Mouse (Mus musculus): ENCODE measurements around the gene Diaph3. TPM values are rescaled to one million over a fixed set of nuclear protein-coding genes. Genes with fewer than 3 reads are reported as not detected.

The Diaph3 gene
- polyA plus RNA-seq, 1 experiment = 3.4 TPM

GRCm38 (mm10) chr14:86678179-86678780 lies 462.8 kb downstream of the Diaph3 start:
- no peaks in the 10 kb centered on the region for H3K9me3 ChIP-seq (ENCODE audit: control insufficient read depth, low read length)
- no peaks in the 10 kb centered on the region for H3K27me3 ChIP-seq (ENCODE audit: control insufficient read depth)
- TF ChIP-seq TAL1 (IDR thresholded peaks at IDR 0.05; ENCODE audit: low read length) (no peak), GATA1 (IDR thresholded peaks at IDR 0.05; ENCODE audit: low read length) (no peak)
- no peaks in the 10 kb centered on the region for H3K36me3 ChIP-seq (ENCODE audit: control insufficient read depth)
- H3K4me1 ChIP-seq (ENCODE audit: control insufficient read depth) = no peaks in the 10 kb centered on the region
- no peak overlapping the region for H3K4me3 ChIP-seq (replicated peaks)

- Histone ChIP-seq H3K9me3 (ENCODE audit: control insufficient read depth, low read length) (no peaks in the 10 kb centered on the region), H3K4me3 (replicated peaks) (no peak overlapping the region), H3K36me3 (ENCODE audit: control insufficient read depth) (no peaks in the 10 kb centered on the region), H3K4me1 (ENCODE audit: control insufficient read depth) (no peaks in the 10 kb centered on the region), H3K27me3 (ENCODE audit: control insufficient read depth) (no peaks in the 10 kb centered on the region)
- no peak for TF ChIP-seq TAL1 (IDR thresholded peaks at IDR 0.05; ENCODE audit: low read length)
- no peak for TF ChIP-seq GATA1 (IDR thresholded peaks at IDR 0.05; ENCODE audit: low read length)
Observed at GRCm38 (mm10) chr14:86677015-86677414, 464.0 kb downstream of the Diaph3 start.

- H3K9me3 ChIP-seq (ENCODE audit: control insufficient read depth, low read length) = no peaks in the 10 kb centered on the region
- H3K4me1 ChIP-seq (ENCODE audit: control insufficient read depth) = no peaks in the 10 kb centered on the region
- H3K4me3 ChIP-seq (replicated peaks) = no peak overlapping the region
- TF ChIP-seq GATA1 (IDR thresholded peaks at IDR 0.05; ENCODE audit: low read length) (no peak), TAL1 (IDR thresholded peaks at IDR 0.05; ENCODE audit: low read length) (no peak)
- H3K27me3 ChIP-seq (ENCODE audit: control insufficient read depth) = no peaks in the 10 kb centered on the region
- no peaks in the 10 kb centered on the region for H3K36me3 ChIP-seq (ENCODE audit: control insufficient read depth)
Observed at GRCm38 (mm10) chr14:86675314-86675713, 465.7 kb downstream of the Diaph3 start.

DNA sequence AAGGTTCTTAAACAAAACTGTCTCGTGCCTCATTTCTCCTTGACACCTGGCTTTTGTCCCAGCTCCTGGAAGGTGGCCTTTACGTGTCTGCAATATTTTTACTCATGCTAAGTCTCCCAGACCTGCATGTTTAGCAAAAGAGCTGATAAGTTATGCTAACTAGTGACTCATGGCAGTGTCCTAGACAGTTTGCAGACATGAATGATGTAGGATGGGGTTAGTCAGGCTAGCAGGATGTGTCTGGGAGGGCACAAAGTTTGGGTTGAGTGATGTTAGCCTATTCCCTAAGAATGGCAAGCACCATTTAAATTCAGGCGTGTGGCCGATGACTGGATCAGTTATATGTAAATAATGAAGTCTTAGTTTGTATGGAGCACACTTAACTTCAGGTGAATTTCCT lies 478.2 kb downstream of the Diaph3 start:
- Histone ChIP-seq H3K9me3 (ENCODE audit: control insufficient read depth, low read length) (peaks cover 2% of the 10 kb centered on the region; the same call in 1 of the 2 replicates), H3K4me3 (replicated peaks) (no peak overlapping the region), H3K27me3 (ENCODE audit: control insufficient read depth) (no peaks in the 10 kb centered on the region), H3K4me1 (ENCODE audit: control insufficient read depth) (no peaks in the 10 kb centered on the region), H3K36me3 (ENCODE audit: control insufficient read depth) (no peaks in the 10 kb centered on the region)
- no peak for TF ChIP-seq TAL1 (IDR thresholded peaks at IDR 0.05; ENCODE audit: low read length)
- TF ChIP-seq GATA1 (IDR thresholded peaks at IDR 0.05; ENCODE audit: low read length) = no peak

DNA sequence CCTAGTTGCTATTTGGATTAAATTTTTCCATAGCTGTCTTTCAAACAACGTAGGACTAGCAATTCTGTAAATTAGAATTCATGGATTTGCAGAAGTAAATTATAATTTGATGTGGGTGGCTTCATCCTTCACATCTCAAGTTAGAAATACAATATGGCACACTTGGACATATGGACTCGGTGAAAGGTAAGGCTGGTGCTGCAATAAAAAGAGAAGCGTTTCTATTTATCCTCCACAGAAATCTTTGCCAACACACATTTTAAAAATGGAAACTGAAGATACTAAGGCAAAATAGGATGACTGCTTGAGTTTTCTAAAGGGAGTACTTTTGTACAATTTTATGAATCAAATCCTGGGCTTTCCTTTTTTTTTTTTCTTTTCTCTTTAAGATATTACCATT lies 480.5 kb downstream of the Diaph3 start:
- no peaks in the 10 kb centered on the region for H3K9me3 ChIP-seq (ENCODE audit: control insufficient read depth, low read length)
- no peaks in the 10 kb centered on the region for H3K4me1 ChIP-seq (ENCODE audit: control insufficient read depth)
- no peaks in the 10 kb centered on the region for H3K36me3 ChIP-seq (ENCODE audit: control insufficient read depth)
- no peaks in the 10 kb centered on the region for H3K27me3 ChIP-seq (ENCODE audit: control insufficient read depth)
- H3K4me3 ChIP-seq (replicated peaks) = no peak overlapping the region
- no peak for TF ChIP-seq GATA1 (IDR thresholded peaks at IDR 0.05; ENCODE audit: low read length)
- TF ChIP-seq TAL1 (IDR thresholded peaks at IDR 0.05; ENCODE audit: low read length) = no peak

DNA sequence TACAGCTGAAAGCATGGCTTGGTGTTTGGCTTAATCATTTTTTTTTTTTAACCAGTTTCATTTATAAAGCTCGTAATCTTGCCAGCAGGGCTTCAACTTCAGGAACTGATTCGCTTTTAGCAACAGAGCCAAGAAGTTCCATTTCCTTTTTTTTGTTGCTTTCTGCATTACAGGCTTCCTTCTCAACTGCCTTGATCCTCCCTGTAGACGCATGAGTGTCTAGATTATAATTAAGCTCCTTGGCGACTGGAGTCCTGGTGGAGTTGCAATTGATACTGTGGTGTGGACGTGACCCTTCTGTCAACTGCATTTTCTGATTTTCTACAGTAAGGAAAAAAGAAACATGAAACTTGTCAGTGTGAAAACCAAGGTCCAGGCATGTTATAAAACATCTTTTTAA lies 484.8 kb downstream of the Diaph3 start:
- TF ChIP-seq TAL1 (IDR thresholded peaks at IDR 0.05; ENCODE audit: low read length) = no peak
- TF ChIP-seq GATA1 (IDR thresholded peaks at IDR 0.05; ENCODE audit: low read length) = no peak
- Histone ChIP-seq H3K4me1 (ENCODE audit: control insufficient read depth) (no peaks in the 10 kb centered on the region), H3K4me3 (replicated peaks) (no peak overlapping the region), H3K27me3 (ENCODE audit: control insufficient read depth) (no peaks in the 10 kb centered on the region), H3K9me3 (ENCODE audit: control insufficient read depth, low read length) (no peaks in the 10 kb centered on the region), H3K36me3 (ENCODE audit: control insufficient read depth) (no peaks in the 10 kb centered on the region)

GRCm38 (mm10) chr14:86646499-86647120 lies 494.4 kb downstream of the Diaph3 start:
- no peaks in the 10 kb centered on the region; the same call in 1 of the 2 replicates for H3K36me3 ChIP-seq (ENCODE audit: control insufficient read depth)
- TF ChIP-seq TAL1 (IDR thresholded peaks at IDR 0.05; ENCODE audit: low read length) = no peak
- TF ChIP-seq GATA1 (IDR thresholded peaks at IDR 0.05; ENCODE audit: low read length) = no peak
- no peaks in the 10 kb centered on the region for H3K4me1 ChIP-seq (ENCODE audit: control insufficient read depth)
- no peak overlapping the region for H3K4me3 ChIP-seq (replicated peaks)
- H3K9me3 ChIP-seq (ENCODE audit: control insufficient read depth, low read length) = 0 out of 2 replicates have a peak, but pooled peaks cover 2% of the 10 kb centered on the region
- no peaks in the 10 kb centered on the region for H3K27me3 ChIP-seq (ENCODE audit: control insufficient read depth)

DNA sequence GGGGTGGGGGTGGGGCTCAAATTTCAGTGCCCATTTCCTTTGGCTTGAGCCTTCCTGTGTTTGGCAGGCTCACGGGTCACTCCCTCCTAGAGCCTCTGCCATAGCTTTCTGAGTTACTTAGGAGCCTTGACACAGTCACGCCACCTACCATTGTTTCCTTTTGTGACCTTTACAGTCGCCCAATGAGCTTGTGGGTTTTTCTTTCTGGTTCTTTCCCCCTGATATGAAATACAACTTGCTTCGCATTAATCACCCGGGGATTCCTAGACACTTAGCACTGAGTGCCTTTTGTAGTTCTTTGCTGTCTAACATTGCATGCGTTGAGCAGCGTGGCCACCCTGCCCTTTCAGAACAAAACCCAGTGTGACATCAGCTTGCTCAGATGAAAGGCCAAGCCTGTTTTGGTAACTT lies 498.2 kb downstream of the Diaph3 start:
- TF ChIP-seq TAL1 (IDR thresholded peaks at IDR 0.05; ENCODE audit: low read length) (no peak), GATA1 (IDR thresholded peaks at IDR 0.05; ENCODE audit: low read length) (no peak)

DNA sequence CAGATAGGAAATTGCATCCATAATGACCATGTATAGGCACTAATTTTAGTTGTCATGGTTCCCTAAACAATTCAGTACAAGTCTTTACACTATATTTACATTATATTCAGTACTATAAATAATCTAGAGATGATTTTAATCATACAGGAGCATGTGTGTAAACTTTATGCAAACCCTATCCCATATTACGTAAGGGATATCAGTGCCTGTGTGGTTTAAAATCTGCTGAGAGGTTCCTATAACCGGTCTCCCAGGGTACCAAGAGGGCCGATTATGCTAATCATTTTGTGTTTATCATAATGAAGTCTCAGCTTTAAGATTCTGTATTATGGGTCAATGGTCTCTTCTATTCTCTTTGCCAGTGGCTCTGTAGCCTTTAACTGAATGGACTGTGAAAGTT lies 499.2 kb downstream of the Diaph3 start:
- Histone ChIP-seq H3K4me3 (replicated peaks) (no peak overlapping the region), H3K36me3 (ENCODE audit: control insufficient read depth) (no peaks in the 10 kb centered on the region), H3K9me3 (ENCODE audit: control insufficient read depth, low read length) (no peaks in the 10 kb centered on the region), H3K4me1 (ENCODE audit: control insufficient read depth) (no peaks in the 10 kb centered on the region), H3K27me3 (ENCODE audit: control insufficient read depth) (no peaks in the 10 kb centered on the region)
- TF ChIP-seq GATA1 (IDR thresholded peaks at IDR 0.05; ENCODE audit: low read length) (no peak), TAL1 (IDR thresholded peaks at IDR 0.05; ENCODE audit: low read length) (no peak)

More for the DNA sequence above, 498.2 kb downstream of the Diaph3 start:
- Histone ChIP-seq H3K4me1 (ENCODE audit: control insufficient read depth) (no peaks in the 10 kb centered on the region), H3K27me3 (ENCODE audit: control insufficient read depth) (no peaks in the 10 kb centered on the region), H3K4me3 (replicated peaks) (no peak overlapping the region), H3K9me3 (ENCODE audit: control insufficient read depth, low read length) (no peaks in the 10 kb centered on the region), H3K36me3 (ENCODE audit: control insufficient read depth) (no peaks in the 10 kb centered on the region)

Measured in erythroblast, embryonic 14.5 days (primary cell).